Mouse (Mus musculus) kidney, postnatal 10 days (tissue): ENCODE results near the gene Sox5.
A peak's percentile ranks its signal among the peaks of the same experiment; 100 is the strongest.

ENCODE experiments used
- DNase-seq: peaks from one replicate; pipeline ENCODE4 v3.0.0; 2021; ENCODE audit warnings: mixed read lengths

The Sox5 gene

GRCm38 (mm10) chr6:144387539-144388255 is 394.1 kb downstream of the Sox5 start:
- no peak for DNase-seq

GRCm38 (mm10) chr6:144380641-144381040 is 401.1 kb downstream of the Sox5 start:
- DNase-seq = no peak

DNA sequence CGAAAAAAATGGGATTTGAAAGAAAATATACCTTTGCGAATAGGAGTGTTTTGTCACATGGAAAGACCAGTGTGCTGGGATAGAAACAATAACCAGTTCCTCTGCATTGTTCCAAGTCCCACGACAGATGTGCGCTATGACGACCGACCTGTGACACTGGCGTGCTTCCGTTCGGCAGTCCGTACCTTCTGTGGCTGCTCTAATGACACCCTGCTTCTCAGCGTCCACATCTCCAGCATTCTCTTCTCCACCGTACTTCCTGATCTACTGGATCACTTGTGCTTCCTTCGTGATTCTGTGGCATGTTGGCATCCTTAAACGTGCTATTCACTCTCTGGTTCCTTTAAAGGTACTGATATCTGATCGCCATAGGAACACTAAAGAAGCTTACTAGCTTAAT is 401.6 kb downstream of the Sox5 start:
- no peak for DNase-seq

GRCm38 (mm10) chr6:144374810-144375209 is 407.0 kb downstream of the Sox5 start:
- DNase-seq = no peak

DNA sequence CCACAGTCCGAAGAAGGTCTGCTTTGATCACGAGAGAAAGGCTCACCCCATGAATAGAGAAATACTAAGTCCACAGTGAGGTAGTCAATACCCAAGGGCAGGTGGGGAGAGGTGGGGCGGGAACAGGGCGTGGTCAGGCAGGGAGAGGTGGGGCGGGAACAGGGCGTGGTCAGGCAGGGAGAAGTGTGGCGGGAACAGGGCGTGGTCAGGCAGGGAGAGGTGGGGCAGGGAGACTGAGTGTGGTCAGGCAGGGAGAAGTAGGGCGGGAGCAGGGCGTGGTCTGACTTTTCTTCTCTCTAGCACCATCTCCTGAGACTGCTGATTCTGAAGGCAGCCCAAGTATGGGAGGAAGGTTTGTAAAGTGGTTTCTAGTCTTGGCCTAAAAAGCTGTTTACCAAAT is 411.1 kb downstream of the Sox5 start:
- DNase-seq = no peak

GRCm38 (mm10) chr6:144367626-144368077 is 414.1 kb downstream of the Sox5 start:
- DNase-seq = no peak

- no peak for DNase-seq
Measured at GRCm38 (mm10) chr6:144361267-144362038, 420.3 kb downstream of the Sox5 start.

- DNase-seq = no peak
Measured at GRCm38 (mm10) chr6:144357081-144357480, 424.7 kb downstream of the Sox5 start.

- DNase-seq = no peak
Measured at GRCm38 (mm10) chr6:144351049-144351448, 430.7 kb downstream of the Sox5 start.

GRCm38 (mm10) chr6:144343338-144343737 is 438.4 kb downstream of the Sox5 start:
- DNase-seq = peak; percentile 28

DNA sequence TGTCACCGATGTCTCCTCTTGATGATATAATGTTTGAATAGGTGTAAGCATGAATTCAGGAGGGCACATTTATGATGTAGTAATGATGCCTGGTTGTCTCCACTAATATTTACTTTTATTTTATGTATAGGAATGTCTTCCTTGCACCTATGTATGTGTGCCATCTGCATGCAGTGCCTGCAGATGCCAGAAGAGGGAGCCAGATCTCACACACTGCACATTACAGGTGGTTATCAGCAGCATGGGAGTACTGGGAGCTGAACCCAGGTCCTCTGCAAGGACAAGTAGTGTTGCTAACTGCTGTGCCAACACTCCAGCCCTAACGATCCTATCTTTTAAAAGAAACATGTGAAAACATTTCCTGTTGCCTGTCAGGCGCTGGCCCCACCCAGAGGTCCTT is 442.2 kb downstream of the Sox5 start:
- no peak for DNase-seq

- peak; percentile 30 for DNase-seq
Measured at GRCm38 (mm10) chr6:144339006-144339405, 442.8 kb downstream of the Sox5 start.

- DNase-seq = no peak
Measured at GRCm38 (mm10) chr6:144338221-144338620, 443.6 kb downstream of the Sox5 start.

- DNase-seq = no peak
Measured at GRCm38 (mm10) chr6:144337436-144337969, 444.3 kb downstream of the Sox5 start.

- no peak for DNase-seq
Measured at GRCm38 (mm10) chr6:144336789-144337188, 445.0 kb downstream of the Sox5 start.

GRCm38 (mm10) chr6:144333146-144333545 is 448.6 kb downstream of the Sox5 start:
- DNase-seq = no peak

GRCm38 (mm10) chr6:144332027-144332426 is 449.8 kb downstream of the Sox5 start:
- no peak for DNase-seq

DNA sequence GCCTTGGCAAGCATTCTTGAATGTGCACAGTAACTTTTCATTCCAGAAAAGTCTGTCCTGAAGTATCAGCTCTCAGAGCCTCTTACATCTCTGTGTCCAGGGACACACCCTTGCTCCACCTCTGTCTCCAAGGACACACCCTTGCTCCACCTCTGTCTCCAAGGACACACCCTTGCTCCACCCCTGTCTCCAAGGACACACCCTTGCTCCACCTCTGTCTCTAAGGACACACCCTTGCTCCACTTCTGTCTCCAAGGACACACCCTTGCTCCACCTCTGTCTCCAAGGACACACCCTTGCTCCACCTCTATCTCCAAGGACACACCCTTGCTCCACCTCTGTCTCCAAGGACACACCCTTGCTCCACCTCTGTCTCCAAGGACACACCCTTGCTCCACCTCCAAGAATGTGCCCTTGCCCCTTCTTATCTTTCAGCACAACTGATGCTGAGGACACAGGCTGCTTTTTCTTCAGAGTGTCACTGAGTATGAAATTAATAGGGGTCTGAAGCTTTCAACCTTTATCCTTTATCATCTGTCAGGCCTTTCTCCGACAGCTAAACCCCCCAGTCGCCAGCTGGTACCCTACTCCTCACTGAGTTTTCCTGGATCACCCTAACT is 452.4 kb downstream of the Sox5 start:
- DNase-seq = no peak

DNA sequence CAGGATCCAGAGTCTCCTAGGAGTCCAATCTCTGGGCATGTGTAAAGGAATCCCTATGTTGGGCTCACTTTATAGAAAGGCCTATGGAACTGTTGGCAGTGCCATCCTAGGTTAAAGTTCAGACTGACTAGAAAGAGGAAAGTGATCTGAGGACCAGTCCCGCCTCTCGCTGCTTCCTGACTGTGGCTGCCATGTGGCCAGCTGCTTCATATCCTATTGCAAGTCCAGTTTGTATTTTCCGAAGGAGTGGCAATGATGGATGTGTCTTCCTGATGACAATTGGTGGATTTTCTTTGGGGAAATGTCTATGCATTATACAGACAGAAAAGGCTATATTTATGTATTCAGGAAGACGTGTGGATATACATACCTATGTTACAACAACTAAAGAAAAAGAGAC is 453.0 kb downstream of the Sox5 start:
- no peak for DNase-seq

DNA sequence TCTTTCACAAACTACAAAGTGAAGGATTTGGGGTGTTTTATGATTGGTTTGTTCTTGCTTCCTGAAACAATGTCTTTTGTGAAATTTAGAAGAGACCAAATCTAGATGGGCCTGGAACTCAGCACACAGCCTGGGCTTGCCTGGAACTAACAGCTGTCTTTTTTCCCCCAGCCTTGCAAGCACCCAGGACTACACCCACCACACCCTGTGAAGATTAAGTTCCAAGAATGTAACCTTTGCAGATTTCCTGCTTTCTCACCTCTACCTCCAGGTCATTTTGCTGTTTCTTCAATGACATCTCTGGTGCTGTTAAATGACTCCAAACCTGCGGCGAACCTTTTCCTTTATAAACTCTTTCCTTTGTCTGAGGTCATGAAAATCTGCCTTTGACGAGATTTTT is 455.0 kb downstream of the Sox5 start:
- DNase-seq = no peak

DNA sequence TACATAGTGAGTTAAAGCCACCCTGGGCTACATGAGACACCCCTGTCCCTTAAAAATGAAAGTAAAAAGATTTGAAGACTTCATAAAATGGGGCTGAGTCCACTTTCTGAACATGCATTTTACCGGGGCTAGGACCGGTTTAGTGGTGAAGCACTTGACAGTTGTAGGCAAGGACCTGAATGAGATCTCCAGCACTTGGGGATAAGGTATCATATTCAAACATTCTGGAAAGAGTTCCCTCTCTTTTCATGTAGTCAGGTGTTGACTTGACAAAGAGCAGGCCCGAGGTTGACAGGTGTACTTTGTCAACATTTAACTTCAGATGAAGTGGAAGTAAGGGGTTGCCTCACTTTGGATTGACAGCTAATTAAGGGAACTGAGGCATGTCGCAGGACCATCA is 458.4 kb downstream of the Sox5 start:
- no peak for DNase-seq

- DNase-seq = no peak
Measured at GRCm38 (mm10) chr6:144322297-144323047, 459.3 kb downstream of the Sox5 start.

GRCm38 (mm10) chr6:144320327-144320726 is 461.4 kb downstream of the Sox5 start:
- DNase-seq = no peak
